Mouse (Mus musculus) CD4-positive helper T cell, adult 2 months (primary cell): ENCODE results near the gene Olfr566.

Source experiments
- DNase-seq: peaks from one replicate; pipeline ENCODE4 v3.0.0-alpha.2; 2012; ENCODE audit warnings: low read depth, missing footprints, low spot score

Gene Olfr566

GRCm38 (mm10) chr7:102858665-102859064 lies at the start of gene Olfr566:
Gene Olfr566, minus strand, starts transcription at chr7:102858765.
- no peak for DNase-seq

GRCm38 (mm10) chr7:102890782-102891181 lies 32.2 kb upstream of the Olfr566 start, which contains the start of gene Olfr569:
Gene Olfr569, minus strand, starts transcription at chr7:102890882.
- no peak for DNase-seq

- no peak for DNase-seq
These were observed 18.3 kb upstream of the Olfr566 start, which contains the start of gene Olfr568 for GRCm38 (mm10) chr7:102876822-102877221. Gene Olfr568, plus strand, starts transcription at chr7:102877122.

- no peak for DNase-seq
These were observed 2.8 kb downstream of the Olfr566 start for GRCm38 (mm10) chr7:102855807-102856206.
